Mouse (Mus musculus) hindbrain, embryonic 16.5 days (tissue): ENCODE data around the gene Opn1sw. TPM values are rescaled to one million over a fixed set of nuclear protein-coding genes. Genes with fewer than 3 reads are reported as not detected.
"Not testable (repeated sequence)": the region's sequence is repeated elsewhere in the genome, so short reads cannot be mapped to it uniquely, and the experiment has no call there.

ENCODE experiments used
- ATAC-seq: fragments of 200-750 bp; cut with Nextera tagmentation; 2 replicates; pipeline ENCODE4 v1.8.0; 2017; ENCODE audit warnings: moderate TSS enrichment, moderate library complexity
- H3K27ac ChIP-seq: fragments of 300-500 bp; sonication (generic); 2 replicates; pipeline ENCODE4 v1.5.1; 2014; ENCODE audit warnings: low read depth, mild to moderate bottlenecking, control low read depth, low read length, moderate library complexity
- H3K27me3 ChIP-seq: fragments of 300-500 bp; sonication (generic); replicated peaks from 2 replicates; pipeline ENCODE4 v1.6.1; 2014; ENCODE audit warnings: low read length; ENCODE audit not compliant: control insufficient read depth, insufficient read depth
- H3K36me3 ChIP-seq: fragments of 300-500 bp; sonication (generic); 2 replicates; pipeline ENCODE4 v1.6.1; 2014; ENCODE audit warnings: mild to moderate bottlenecking, low read length, moderate library complexity, mixed read lengths; ENCODE audit not compliant: control insufficient read depth, insufficient read depth
- H3K4me1 ChIP-seq: fragments of 300-500 bp; sonication (generic); 2 replicates; pipeline ENCODE4 v1.6.1; 2014; ENCODE audit warnings: low read depth, low read length; ENCODE audit not compliant: control insufficient read depth, insufficient read depth
- H3K4me2 ChIP-seq: fragments of 300-500 bp; sonication (generic); 2 replicates; pipeline ENCODE4 v1.6.1; 2014; ENCODE audit warnings: mild to moderate bottlenecking, low read length, control low read depth, moderate library complexity
- H3K4me3 ChIP-seq: fragments of 300-500 bp; sonication (generic); 2 replicates; pipeline ENCODE4 v1.5.1; 2014; ENCODE audit warnings: mild to moderate bottlenecking, low read length, control low read depth, moderate library complexity
- H3K9ac ChIP-seq: fragments of 300-500 bp; sonication (generic); 2 replicates; pipeline ENCODE4 v1.6.1; 2014; ENCODE audit warnings: low read depth, mild to moderate bottlenecking, control low read depth, low read length, moderate library complexity
- H3K9me3 ChIP-seq: fragments of 300-500 bp; sonication (generic); 2 replicates; pipeline ENCODE4 v1.6.1; 2014; ENCODE audit warnings: mild to moderate bottlenecking, low read length, moderate library complexity; ENCODE audit not compliant: control insufficient read depth
- WGBS: fragments of 180-500 bp; shearing (Covaris S2); extraction: QIAGEN DNeasy Blood & Tissue Kit; methylation state at CpG from one replicate; pipeline ENCODE4 v1.1.7; 2014; 5-methylcytosine and 5-hydroxymethylcytosine counted together
- polyA plus RNA-seq: library from polyadenylated mRNA; unstranded; fragments of >200 nt; fragmentation: Nextera tagmentation; extraction: Ambion mirVana; gene quantifications from 2 replicates; pipeline ENCODE4 v1.2.1, GENCODE M21; 2015

Opn1sw gene
- polyA plus RNA-seq, 1 experiment from 2014 or later: 0.43 TPM

DNA sequence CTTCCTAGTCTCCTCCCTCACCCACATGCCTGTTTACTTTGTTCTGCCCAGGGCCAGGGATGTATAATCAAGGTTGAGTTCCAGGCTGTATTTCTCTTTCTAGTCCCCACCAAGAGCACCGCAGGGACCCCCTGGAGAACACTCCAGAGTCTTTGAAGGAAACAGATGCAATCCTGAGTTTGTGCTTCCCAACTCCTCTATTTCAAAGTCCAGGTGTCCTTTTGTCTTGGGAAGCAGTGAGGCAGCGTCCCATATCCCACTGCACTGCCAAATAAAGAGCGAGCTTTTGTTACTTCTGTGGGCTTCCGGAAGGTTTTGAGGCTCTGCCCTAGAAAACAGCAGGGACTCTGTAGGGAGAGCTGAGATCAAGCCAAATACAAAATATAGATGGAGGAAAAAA is 11.6 kb upstream of the Opn1sw start:
- Histone ChIP-seq H3K27ac (no peak overlapping the region), H3K36me3 (no peaks in the 10 kb centered on the region), H3K27me3 (no peaks in the 10 kb centered on the region; the same call in 1 of the 2 replicates), H3K9ac (no peak overlapping the region), H3K9me3 (no peaks in the 10 kb centered on the region), H3K4me3 (no peak overlapping the region), H3K4me2 (no peak overlapping the region), H3K4me1 (peaks cover 20% of the 10 kb centered on the region)
- no peak for ATAC-seq
- WGBS: 71% methylated on average over 4 of the region's 4 CpGs

DNA sequence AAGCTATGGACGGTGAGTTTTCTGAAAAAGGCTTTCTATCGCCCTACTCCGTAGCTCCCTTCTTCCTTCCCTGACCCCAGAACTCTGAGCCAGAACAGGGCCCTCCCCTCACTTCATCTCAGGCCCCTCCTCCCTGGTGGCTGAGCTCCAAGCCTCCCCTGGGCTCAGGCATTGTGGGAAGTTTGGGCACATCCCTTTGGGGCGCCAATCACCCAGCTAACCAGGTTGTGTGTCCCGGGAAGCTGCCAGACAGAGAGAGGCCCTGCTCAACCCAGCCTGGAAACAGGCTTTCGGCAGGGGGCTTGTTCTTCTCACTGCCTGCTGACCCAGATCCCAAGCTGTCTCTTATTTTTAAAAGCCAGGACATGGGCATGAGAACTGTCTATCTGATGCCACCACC is 9.3 kb upstream of the Opn1sw start:
- Histone ChIP-seq H3K9me3 (no peaks in the 10 kb centered on the region), H3K4me1 (peaks cover 20% of the 10 kb centered on the region), H3K4me3 (peak overlapping the region; percentile 80), H3K27me3 (no peaks in the 10 kb centered on the region; the same call in 1 of the 2 replicates), H3K9ac (peak overlapping the region; percentile 85), H3K36me3 (no peaks in the 10 kb centered on the region), H3K27ac (peak overlapping the region; percentile 79; the same call in 1 of the 2 replicates), H3K4me2 (peak overlapping the region; percentile 96)
- ATAC-seq: peak; percentile 66
- WGBS: 6% methylated on average over 6 of the region's 6 CpGs

DNA sequence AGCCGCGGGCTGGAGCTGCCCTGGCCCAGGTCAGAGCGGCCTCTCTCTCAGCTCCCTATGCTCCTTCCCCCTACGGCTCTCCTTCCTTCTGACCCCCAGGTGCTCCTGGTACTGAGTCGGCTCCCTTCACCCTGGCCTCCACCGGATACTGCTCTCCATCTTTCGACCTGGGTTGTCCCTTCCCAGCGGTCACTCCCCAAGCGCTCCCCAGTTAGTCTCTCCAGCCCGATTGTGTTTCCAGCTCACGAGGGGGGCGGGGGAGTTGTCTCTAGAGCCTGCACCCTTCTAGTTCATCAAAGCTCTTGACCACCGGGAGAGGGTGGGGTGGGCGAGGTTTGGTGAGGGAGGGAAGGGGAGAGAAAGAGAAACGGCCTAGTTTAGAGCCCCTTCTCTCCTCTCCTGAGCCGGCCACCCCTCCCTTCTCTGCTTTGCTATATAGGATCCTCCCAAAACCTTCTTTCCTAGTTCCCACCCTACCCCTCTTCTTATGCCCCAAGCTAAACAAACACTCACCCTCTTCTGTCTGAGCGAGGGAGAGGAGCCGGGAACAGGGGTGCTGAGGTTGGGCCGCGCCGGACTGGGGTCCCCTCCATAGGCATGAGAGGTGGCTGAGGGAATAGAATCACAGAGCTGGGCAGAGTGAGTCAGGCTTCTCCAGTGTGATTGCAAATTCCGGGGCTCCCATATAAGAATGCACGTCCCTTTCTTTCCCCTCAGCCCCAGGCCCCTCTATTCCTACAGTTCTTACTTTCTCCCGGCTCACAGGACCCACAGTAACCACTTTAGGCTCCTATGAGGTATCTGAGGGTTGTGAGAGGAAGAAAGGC is 8.7 kb upstream of the Opn1sw start:
- Histone ChIP-seq H3K4me3 (peak overlapping the region; percentile 80), H3K27me3 (no peaks in the 10 kb centered on the region; the same call in 1 of the 2 replicates), H3K27ac (peak overlapping the region; percentile 79), H3K4me2 (peak overlapping the region; percentile 96), H3K4me1 (peaks cover 20% of the 10 kb centered on the region), H3K9me3 (no peaks in the 10 kb centered on the region), H3K9ac (peak overlapping the region; percentile 85), H3K36me3 (no peaks in the 10 kb centered on the region)
- peak; percentile 69 for ATAC-seq
- 2% methylated on average over 22 of the region's 24 CpGs for WGBS

DNA sequence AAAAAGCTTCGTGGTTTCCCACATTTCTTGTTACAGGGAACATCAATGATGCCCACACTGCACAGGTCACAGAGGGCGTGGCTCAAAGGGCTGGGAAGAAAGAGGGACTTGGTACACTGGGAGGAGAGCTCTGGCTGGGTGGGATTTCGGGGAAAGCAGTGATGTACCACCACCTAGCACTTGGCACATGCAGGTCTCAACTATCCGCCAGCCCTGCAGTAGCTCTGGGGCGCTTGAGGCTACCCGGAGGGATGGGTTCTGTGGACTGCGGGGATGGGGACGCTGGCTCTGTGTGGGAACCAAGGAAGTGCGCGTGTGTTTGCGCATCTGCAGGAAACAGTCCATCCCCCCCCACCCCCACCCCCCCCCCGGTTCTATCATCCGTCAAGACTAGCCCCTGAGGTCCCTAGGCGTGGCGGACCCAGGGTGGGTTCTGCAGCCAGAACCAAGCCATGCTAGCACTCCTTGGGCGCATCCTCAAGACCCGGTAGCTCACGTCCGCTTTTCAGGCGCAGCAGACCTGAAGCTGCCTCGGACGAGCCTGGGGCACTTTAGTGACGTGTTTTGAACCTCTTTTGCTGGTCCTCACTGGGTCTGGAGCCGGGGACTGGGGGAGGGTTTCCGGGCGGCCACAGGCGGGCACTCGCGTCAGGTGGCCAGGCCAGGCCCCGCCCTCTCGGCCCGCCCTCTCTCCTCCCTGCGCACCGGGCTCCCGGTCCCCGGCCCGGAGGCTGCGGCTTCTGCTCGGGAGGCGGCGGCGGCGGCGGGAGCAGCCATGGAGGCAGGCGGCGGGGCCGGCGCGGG is 7.8 kb upstream of the Opn1sw start, which contains the start of gene Ccdc136:
Ccdc136 (plus strand) TSS at position 400 of the 804 bp plus-strand sequence.
- H3K36me3 ChIP-seq: no peaks in the 10 kb centered on the region
- peak; percentile 96 for ATAC-seq
- H3K9ac ChIP-seq: peak within 1 kb of the TSS; percentile 85
- H3K9me3 ChIP-seq: no peaks in the 10 kb centered on the region
- under 1% methylated on average over 34 of the region's 49 CpGs for WGBS
- H3K4me2 ChIP-seq: peak within 1 kb of the TSS; percentile 96
- peak within 1 kb of the TSS; percentile 80 for H3K4me3 ChIP-seq
- H3K4me1 ChIP-seq: peaks cover 20% of the 10 kb centered on the region
- H3K27me3 ChIP-seq: no peaks in the 10 kb centered on the region
- peak within 1 kb of the TSS; percentile 79 for H3K27ac ChIP-seq

- WGBS: 58% methylated on average over 1 of the region's 1 CpGs
- no peak overlapping the region for H3K27ac ChIP-seq
- H3K4me1 ChIP-seq: peaks cover 20% of the 10 kb centered on the region
- no peak overlapping the region for H3K9ac ChIP-seq
- H3K4me3 ChIP-seq: no peak overlapping the region
- no peaks in the 10 kb centered on the region for H3K36me3 ChIP-seq
- H3K4me2 ChIP-seq: no peak overlapping the region
- H3K27me3 ChIP-seq: no peaks in the 10 kb centered on the region
- no peak for ATAC-seq
- H3K9me3 ChIP-seq: no peaks in the 10 kb centered on the region
These were observed 6.0 kb upstream of the Opn1sw start for GRCm38 (mm10) chr6:29394286-29394685.

DNA sequence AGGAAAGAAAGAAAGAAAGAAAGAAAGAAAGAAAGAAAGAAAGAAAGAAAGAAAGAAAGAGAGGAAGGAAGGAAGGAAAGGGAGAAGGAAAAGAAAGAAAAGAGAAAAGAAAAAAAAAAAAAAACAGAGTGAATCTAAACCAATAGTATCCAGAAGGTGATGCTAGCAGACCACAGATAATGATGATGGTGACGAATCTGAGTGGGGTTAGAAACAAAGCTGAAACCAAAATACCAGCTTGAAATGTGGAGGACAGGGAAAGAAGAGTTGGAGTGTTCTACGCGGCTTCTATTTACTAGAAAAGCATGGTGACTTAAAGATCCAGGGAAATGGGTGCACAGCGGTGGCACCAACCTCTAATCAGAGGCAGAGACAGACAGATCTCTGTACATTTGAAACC is 3.5 kb upstream of the Opn1sw start:
- H3K4me2 ChIP-seq: no peak overlapping the region
- peaks cover 13% of the 10 kb centered on the region for H3K4me1 ChIP-seq
- WGBS: 69% methylated on average over 4 of the region's 4 CpGs
- H3K9ac ChIP-seq: no peak overlapping the region
- H3K27ac ChIP-seq: no peak overlapping the region
- H3K4me3 ChIP-seq: no peak overlapping the region
- no peak for ATAC-seq
- H3K27me3 ChIP-seq: no peaks in the 10 kb centered on the region; the same call in 1 of the 2 replicates
- no peaks in the 10 kb centered on the region for H3K36me3 ChIP-seq
- H3K9me3 ChIP-seq: no peaks in the 10 kb centered on the region

DNA sequence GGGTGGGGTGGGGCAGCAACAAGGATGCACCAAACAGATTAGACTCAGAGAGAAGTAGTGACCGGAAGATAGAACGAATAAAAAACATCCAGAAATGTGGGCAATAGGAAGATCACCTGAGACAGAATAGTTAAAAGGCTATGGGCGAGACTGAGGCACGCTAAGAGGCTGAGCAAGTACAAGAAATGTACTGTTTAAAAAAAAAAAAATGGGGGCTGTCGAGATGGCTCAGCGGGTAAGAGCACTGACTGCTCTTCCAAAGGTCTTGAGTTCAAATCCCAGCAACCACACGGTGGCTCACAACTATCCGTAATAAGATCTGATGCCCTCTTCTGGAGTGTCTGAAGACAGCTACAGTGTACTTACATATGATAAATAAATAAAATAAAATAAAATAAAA is 3.0 kb upstream of the Opn1sw start:
- H3K9ac ChIP-seq, H3K27ac ChIP-seq, H3K27me3 ChIP-seq, H3K36me3 ChIP-seq, H3K9me3 ChIP-seq, H3K4me3 ChIP-seq, H3K4me2 ChIP-seq, ATAC-seq: not testable (repeated sequence)
- H3K4me1 ChIP-seq: peaks cover 11% of the 10 kb centered on the region
- 77% methylated on average over 8 of the region's 8 CpGs for WGBS

DNA sequence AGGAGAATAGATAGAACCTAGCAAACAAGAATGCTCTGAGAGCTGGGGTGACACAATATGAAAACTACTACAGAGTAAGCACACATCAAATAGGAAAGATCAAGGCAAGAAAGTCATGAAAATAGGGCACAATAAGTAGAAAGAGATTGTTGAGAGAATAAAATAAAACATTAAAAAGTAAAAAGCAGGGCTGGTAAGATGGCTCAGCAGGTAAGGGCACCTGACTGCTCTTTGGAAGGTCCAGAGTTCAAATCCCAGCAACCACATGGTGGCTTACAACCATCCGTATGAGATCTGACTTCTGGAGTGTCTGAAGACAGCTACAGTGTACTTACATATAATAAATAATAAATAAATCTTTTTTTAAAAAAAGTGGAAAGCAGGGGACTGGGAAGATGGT is 2.2 kb upstream of the Opn1sw start:
- not testable (repeated sequence) for H3K27me3 ChIP-seq, H3K9me3 ChIP-seq, H3K4me2 ChIP-seq, H3K4me1 ChIP-seq, H3K36me3 ChIP-seq, H3K4me3 ChIP-seq, ATAC-seq, H3K27ac ChIP-seq, H3K9ac ChIP-seq
- WGBS: 84% methylated on average over 1 of the region's 1 CpGs

DNA sequence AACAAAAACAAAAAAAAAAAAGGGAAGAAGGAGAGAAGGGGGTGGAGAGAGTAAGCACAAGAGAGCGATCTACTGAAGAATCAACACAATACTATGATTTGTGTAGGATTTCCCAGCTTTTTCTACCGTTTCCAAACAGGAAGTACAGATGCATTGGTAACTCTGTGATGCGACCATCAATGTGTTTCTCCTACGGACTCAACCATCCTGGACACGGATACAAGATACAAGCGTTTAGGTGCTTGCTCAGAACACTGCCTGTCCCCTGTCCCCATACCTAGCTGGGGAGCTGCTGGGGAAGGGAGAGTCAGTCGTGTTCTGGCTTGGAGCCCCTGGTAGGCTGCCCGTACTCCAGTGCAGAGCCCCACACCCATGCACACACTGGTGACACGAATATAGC is 1.2 kb upstream of the Opn1sw start:
- Histone ChIP-seq H3K4me3 (no peak overlapping the region), H3K9me3 (no peaks in the 10 kb centered on the region), H3K36me3 (no peaks in the 10 kb centered on the region), H3K9ac (no peak overlapping the region), H3K27me3 (no peaks in the 10 kb centered on the region; the same call in 1 of the 2 replicates), H3K4me1 (peaks cover 2% of the 10 kb centered on the region), H3K27ac (no peak overlapping the region), H3K4me2 (no peak overlapping the region)
- no peak for ATAC-seq
- 63% methylated on average over 9 of the region's 9 CpGs for WGBS
